Comparison of ENCODE assay signal across 24 mouse cellular contexts in the genomic region with DNA sequence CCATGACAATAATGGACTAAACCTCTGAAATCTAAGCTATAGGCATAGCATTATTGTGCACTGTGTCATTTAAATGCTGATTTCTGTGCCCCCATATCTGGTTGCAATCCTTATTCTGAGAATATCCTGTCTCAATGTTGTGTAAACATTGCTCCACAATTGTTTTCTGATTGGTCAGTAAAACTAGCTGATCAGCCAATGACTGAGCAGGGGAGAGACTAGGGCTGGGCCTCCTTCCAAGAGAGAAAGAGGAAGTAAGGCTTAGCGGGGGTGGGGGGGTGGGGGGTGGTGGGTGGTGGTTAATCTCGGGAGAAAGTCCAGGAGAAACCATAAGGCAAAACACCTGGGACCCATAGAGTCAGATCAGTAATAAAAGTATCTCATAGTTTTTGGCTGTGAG. TPM values are rescaled to one million over a fixed set of nuclear protein-coding genes. Genes with fewer than 3 reads are reported as not detected.
DNase-seq lines count a peak whose midpoint lies in the region; ATAC-seq and TF ChIP-seq lines count a peak whose summit lies in the region.
"Had no signal": no experiment of that assay in that cellular context is flagged by ENCODE, and none has a peak within 500 bp of the region (broad histone marks: within the 10 kb centered on the region; RNA-seq: fewer than 3 reads in every experiment).

No protein-coding gene starts in this region.

- DNase-seq in MEL (ENCODE audit: low read depth, low spot score), result peak; percentile 90
- no peak for DNase-seq in cerebellum, postnatal 14 days
- DNase-seq in heart, postnatal 14 days, result no peak
- DNase-seq in retina, postnatal 1 day, result no peak
- DNase-seq: cerebellum, adult 8-10 months; gastrocnemius, postnatal 25 days; heart, postnatal 10 days; kidney, adult 9 months; kidney, postnatal 25 days; layer of hippocampus, adult 9-11 months; lung, embryonic 14.5 days; midbrain, embryonic 14.5 days; right cerebral cortex, postnatal 14 days; thymus, adult 2 months had no signal

- intact Hi-C loops in heart, postnatal 14 days (cut with DNase I), result no loop called here

- H3K27me3 ChIP-seq in MEL (ENCODE audit: control insufficient read depth in 1 of 2, insufficient read depth in 2 of 2, low read length in 2 of 2), result no peaks in the 10 kb centered on the region
- H3K27me3 ChIP-seq in liver, embryonic 16.5 days (ENCODE audit: control insufficient read depth, insufficient read depth, low read depth, low read length), result no peaks in the 10 kb centered on the region
- no peaks in the 10 kb centered on the region for H3K27me3 ChIP-seq in hindbrain, embryonic 13.5 days
- H3K27me3 ChIP-seq: embryonic facial prominence, embryonic 12.5 days; forebrain, embryonic 15.5 days; neural tube, embryonic 13.5 days had no signal

- H3K4me3 ChIP-seq in MEL (ENCODE audit: control insufficient read depth in 1 of 2, insufficient read depth in 1 of 2, low read depth in 2 of 2, low read length in 2 of 2), result peak overlapping the region; percentile 41 to 56
- no peak overlapping the region for H3K4me3 ChIP-seq in liver, embryonic 16.5 days (ENCODE audit: low read depth, low read length)
- no peak overlapping the region for H3K4me3 ChIP-seq in hindbrain, embryonic 13.5 days
- H3K4me3 ChIP-seq: embryonic facial prominence, embryonic 12.5 days; erythroblast, embryonic 14.5 days; forebrain, embryonic 15.5 days; heart, embryonic 10.5 days; neural tube, embryonic 13.5 days had no signal

- peak; percentile 98 for ATAC-seq in granulocyte monocyte progenitor cell, adult 5-6 weeks (replicated peaks; ENCODE audit: poor library complexity, severe bottlenecking)
- ATAC-seq in liver, embryonic 16.5 days (ENCODE audit: low read depth), result peak; percentile 51; the same call in 1 of the 2 replicates
- ATAC-seq in hindbrain, embryonic 13.5 days (ENCODE audit: low FRiP score), result no peak
- ATAC-seq: forebrain, embryonic 15.5 days had no signal

- TF ChIP-seq CTCF in MEL (IDR thresholded peaks at IDR 0.05 in 2 of 3, conservative IDR thresholded peaks at IDR 0.05 in 1 of 3; ENCODE audit: control insufficient read depth in 1 of 3, insufficient read depth in 1 of 3, low read depth in 2 of 3, low read length in 3 of 3, poor library complexity in 1 of 3, severe bottlenecking in 1 of 3), result no peak

- 0 out of 4 replicates have a peak, but pooled peaks of 1 of the 2 experiments have one; percentile 15 for TF ChIP-seq EP300 in MEL (IDR thresholded peaks at IDR 0.05; ENCODE audit: low read depth in 1 of 2, low read length in 2 of 2)

- no peak overlapping the region for H3K9ac ChIP-seq in MEL (ENCODE audit: control insufficient read depth, low read depth, low read length, poor library complexity, severe bottlenecking)
- no peak overlapping the region for H3K9ac ChIP-seq in liver, embryonic 16.5 days (ENCODE audit: low read depth, low read length)
- H3K9ac ChIP-seq in hindbrain, embryonic 13.5 days, result no peak overlapping the region
- H3K9ac ChIP-seq: embryonic facial prominence, embryonic 12.5 days; forebrain, embryonic 15.5 days; hindbrain, embryonic 14.5 days; lung, embryonic 14.5 days; neural tube, embryonic 13.5 days had no signal

- TF ChIP-seq RAD21 in MEL (IDR thresholded peaks at IDR 0.05; ENCODE audit: low read depth, low read length), result no peak

- H3K27ac ChIP-seq in MEL (ENCODE audit: control insufficient read depth, low read depth, low read length), result no peak overlapping the region
- H3K27ac ChIP-seq in liver, embryonic 16.5 days (ENCODE audit: low read length), result no peak overlapping the region
- no peak overlapping the region for H3K27ac ChIP-seq in hindbrain, embryonic 13.5 days
- H3K27ac ChIP-seq: embryonic facial prominence, embryonic 12.5 days; forebrain, embryonic 15.5 days; heart, embryonic 10.5 days; hindbrain, embryonic 14.5 days; macrophage; neural tube, embryonic 13.5 days had no signal

- TF ChIP-seq POLR2A in MEL (IDR thresholded peaks at IDR 0.05; ENCODE audit: control insufficient read depth in 1 of 2, insufficient read depth in 1 of 2, low read depth in 1 of 2, low read length in 2 of 2, poor library complexity in 1 of 2), result no peak

- H3K4me1 ChIP-seq in MEL (ENCODE audit: control insufficient read depth in 1 of 2, insufficient read depth in 2 of 2, low read length in 2 of 2), result peaks cover 8 to 11% of the 10 kb centered on the region in 2 experiments
- H3K4me1 ChIP-seq in liver, embryonic 16.5 days (ENCODE audit: control insufficient read depth, low read depth, low read length), result no peaks in the 10 kb centered on the region
- H3K4me1 ChIP-seq in hindbrain, embryonic 13.5 days (replicated peaks), result no peaks in the 10 kb centered on the region
- H3K4me1 ChIP-seq: embryonic facial prominence, embryonic 12.5 days; forebrain, embryonic 15.5 days; heart, embryonic 10.5 days; neural tube, embryonic 13.5 days had no signal

- no peaks in the 10 kb centered on the region for H3K79me2 ChIP-seq in MEL (ENCODE audit: control insufficient read depth, insufficient read depth, low read length, poor library complexity)

- H3K9me3 ChIP-seq in MEL (replicated peaks; ENCODE audit: insufficient read depth, low read length), result no peaks in the 10 kb centered on the region
- H3K9me3 ChIP-seq in liver, embryonic 16.5 days (replicated peaks; ENCODE audit: control insufficient read depth, low read length), result no peaks in the 10 kb centered on the region
- H3K9me3 ChIP-seq in hindbrain, embryonic 13.5 days, result no peaks in the 10 kb centered on the region
- H3K9me3 ChIP-seq: embryonic facial prominence, embryonic 12.5 days; forebrain, embryonic 15.5 days; heart, embryonic 10.5 days; neural tube, embryonic 13.5 days had no signal

- no peak overlapping the region for H3K4me2 ChIP-seq in liver, embryonic 16.5 days (ENCODE audit: low read depth, low read length)
- no peak overlapping the region for H3K4me2 ChIP-seq in hindbrain, embryonic 13.5 days
- H3K4me2 ChIP-seq: embryonic facial prominence, embryonic 12.5 days; forebrain, embryonic 15.5 days; hindbrain, embryonic 14.5 days; lung, embryonic 14.5 days; neural tube, embryonic 13.5 days had no signal

- WGBS in liver, embryonic 16.5 days (ENCODE audit: insufficient replicate concordance), result 13% methylated on average over 2 of the region's 2 CpGs
- 49% methylated on average over 2 of the region's 2 CpGs for WGBS in hindbrain, embryonic 13.5 days

- H3K36me3 ChIP-seq in MEL (ENCODE audit: control insufficient read depth in 1 of 2, insufficient read depth in 2 of 2, low read length in 2 of 2), result peaks cover 0 to 22% of the 10 kb centered on the region in 2 experiments; a peak in 3 of 4 replicates
- no peaks in the 10 kb centered on the region for H3K36me3 ChIP-seq in liver, embryonic 16.5 days (ENCODE audit: control insufficient read depth, insufficient read depth)
- peaks cover 9% of the 10 kb centered on the region for H3K36me3 ChIP-seq in hindbrain, embryonic 13.5 days
- H3K36me3 ChIP-seq: heart, embryonic 10.5 days had no signal

TF ChIP-seq in MEL, 35 proteins besides CTCF, POLR2A, EP300 and RAD21 (continues in another document):
- peak; percentile 31; the same call in 1 of the 2 replicates for TF ChIP-seq ETS1 (IDR thresholded peaks at IDR 0.05; ENCODE audit: low read depth, low read length)
- TF ChIP-seq ZNF384 (IDR thresholded peaks at IDR 0.05; ENCODE audit: low read depth, low read length), result no peak
- TF ChIP-seq KAT2A (conservative IDR thresholded peaks at IDR 0.05; ENCODE audit: low read depth, low read length), result no peak
- TF ChIP-seq MYB (IDR thresholded peaks at IDR 0.05; ENCODE audit: low read depth, low read length), result no peak
- TF ChIP-seq RCOR1 (IDR thresholded peaks at IDR 0.05; ENCODE audit: low read depth, low read length), result peak; percentile 26
- TF ChIP-seq SIN3A (IDR thresholded peaks at IDR 0.05; ENCODE audit: low read length), result peak; percentile 86
- no peak for TF ChIP-seq USF1 (IDR thresholded peaks at IDR 0.05; ENCODE audit: low read depth, low read length)
- peak; percentile 68 for TF ChIP-seq MXI1 (IDR thresholded peaks at IDR 0.05; ENCODE audit: low read depth, low read length)
- no peak for TF ChIP-seq TCF12 (IDR thresholded peaks at IDR 0.05; ENCODE audit: low read depth, low read length)
- TF ChIP-seq ZC3H11A (IDR thresholded peaks at IDR 0.05; ENCODE audit: low read depth, low read length), result no peak
- no peak for TF ChIP-seq ELF1 (IDR thresholded peaks at IDR 0.05; ENCODE audit: low read depth, low read length)
- TF ChIP-seq CHD2 (IDR thresholded peaks at IDR 0.05; ENCODE audit: low read length), result no peak
- no peak for TF ChIP-seq ZMIZ1 (IDR thresholded peaks at IDR 0.05; ENCODE audit: low read depth, low read length)
- TF ChIP-seq SMC3 (IDR thresholded peaks at IDR 0.05; ENCODE audit: low read depth, low read length), result no peak
- TF ChIP-seq E2F4 (IDR thresholded peaks at IDR 0.05; ENCODE audit: borderline replicate concordance, low read depth, low read length), result no peak
- TF ChIP-seq POLR2AphosphoS5 (IDR thresholded peaks at IDR 0.05; ENCODE audit: borderline replicate concordance, low read depth, low read length), result no peak
- TF ChIP-seq ZKSCAN1 (IDR thresholded peaks at IDR 0.05; ENCODE audit: low read depth, low read length), result no peak
- no peak for TF ChIP-seq CHD1 (IDR thresholded peaks at IDR 0.05; ENCODE audit: low read depth, low read length)
- 0 out of 2 replicates have a peak, but pooled peaks have one; percentile 36 for TF ChIP-seq MAZ (IDR thresholded peaks at IDR 0.05; ENCODE audit: low read depth, low read length)
- no peak for TF ChIP-seq GABPA (IDR thresholded peaks at IDR 0.05; ENCODE audit: low read depth, low read length)
- no peak for TF ChIP-seq GATA1 (IDR thresholded peaks at IDR 0.05; ENCODE audit: low read depth, low read length)
- no peak for TF ChIP-seq TBP (IDR thresholded peaks at IDR 0.05; ENCODE audit: low read depth, low read length)
- TF ChIP-seq NRF1 (IDR thresholded peaks at IDR 0.05; ENCODE audit: insufficient read depth, low read depth, low read length, poor library complexity, severe bottlenecking), result no peak
- TF ChIP-seq POLR2AphosphoS2 (IDR thresholded peaks at IDR 0.05; ENCODE audit: low read length), result no peak
- no peak for TF ChIP-seq JUND (IDR thresholded peaks at IDR 0.05; ENCODE audit: low read depth, low read length)
- TF ChIP-seq BHLHE40 (IDR thresholded peaks at IDR 0.05; ENCODE audit: borderline replicate concordance, low read depth, low read length), result no peak

RNA-seq across cellular contexts. Expression of a gene that starts 42.5 kb away (rescaled TPM):
- total RNA-seq in MEL (2012; rRNA removed), result 1.8 and 4.6 TPM in 2 replicates
- 1 to 10 TPM in 1 of 2 experiments, not detected in 1; 4.6 TPM for polyA plus RNA-seq in MEL (2012; ENCODE audit: insufficient read depth in 1 of 2, insufficient read length in 2 of 2, low read depth in 1 of 2, low replicate concordance in 2 of 2, missing spikeins in 1 of 2)
- total RNA-seq in granulocyte monocyte progenitor cell, adult 5-6 weeks (2014; fragmentation: Nextera tagmentation), result 6.5 and 13.0 TPM in 2 replicates
- 4.4 and 7.2 TPM in 2 replicates for total RNA-seq in granulocyte monocyte progenitor cell, adult 5-6 weeks (2017)
- polyA plus RNA-seq in liver, embryonic 16.5 days (2015; fragmentation: Nextera tagmentation; extraction: Ambion mirVana), result 1.0 and 1.4 TPM in 2 replicates
- total RNA-seq in heart, postnatal 14 days (2021), result 1 to 10 TPM; 8.9 to 9.8 TPM
- 19.0 and 21.4 TPM in 2 replicates for polyA plus RNA-seq in hindbrain, embryonic 13.5 days (2015; fragmentation: Nextera tagmentation; extraction: Ambion mirVana)

Comparison
In these comparisons a context has a peak if more than half of its experiments do, and no peak if none do; other contexts are left out.
1. H3K4me3 ChIP-seq: peak in MEL (2 of 2); none in liver, embryonic 16.5 days (single experiment) and hindbrain, embryonic 13.5 days (single experiment).